Mouse (Mus musculus): ENCODE measurements at regions not wholly inside any gene's neighbourhood (a gene's known extent, or its start where the extent isn't known, plus 50 kb on each side); places are given as distances from the start of the nearest gene placed in this dataset.

DNA sequence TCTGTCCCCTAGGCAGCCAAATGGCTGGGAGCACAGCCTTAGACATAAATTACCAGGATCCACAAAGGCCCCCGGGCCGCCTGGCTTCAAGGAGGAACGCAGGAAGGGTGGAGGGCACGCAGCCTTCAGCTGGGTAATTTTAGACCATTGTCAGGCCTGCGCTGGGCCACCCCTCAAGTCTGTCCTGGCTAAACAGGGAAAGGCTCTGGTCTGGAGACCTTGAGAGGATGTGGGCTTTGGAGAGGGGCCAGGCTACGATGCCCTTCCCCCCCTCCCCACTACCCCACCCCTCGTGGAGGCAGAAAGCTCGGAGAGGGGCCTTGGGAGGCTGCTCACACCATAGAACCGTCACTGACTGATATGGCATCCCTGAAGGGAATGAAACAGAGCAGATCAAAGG, 126.7 kb downstream of the Ddx1 start:
- no peaks in the 10 kb centered on the region for H3K79me2 ChIP-seq (ENCODE audit: control insufficient read depth, insufficient read depth)
- H3ac ChIP-seq (ENCODE audit: control insufficient read depth, insufficient read length): no peak overlapping the region
- no peak for TF ChIP-seq MYOD1 (IDR thresholded peaks at IDR 0.05; ENCODE audit: control insufficient read depth in 1 of 3, insufficient read length in 2 of 3, low read depth in 2 of 3)
- TF ChIP-seq MAX (IDR thresholded peaks at IDR 0.05; ENCODE audit: low read depth): no peak
- no peak for TF ChIP-seq SRF (IDR thresholded peaks at IDR 0.05; ENCODE audit: control insufficient read depth, insufficient read length, low read depth)
- no peak for TF ChIP-seq TCF12 (IDR thresholded peaks at IDR 0.05; ENCODE audit: insufficient read depth, poor library complexity, severe bottlenecking)
- TF ChIP-seq POLR2AphosphoS2 (IDR thresholded peaks at IDR 0.05; ENCODE audit: insufficient read length, low read depth): no peak
- no peak for TF ChIP-seq USF1 (IDR thresholded peaks at IDR 0.05; ENCODE audit: low read depth)
- H3K4me3 ChIP-seq: no peak overlapping the region
- no peaks in the 10 kb centered on the region for H3K36me3 ChIP-seq (ENCODE audit: control insufficient read depth, insufficient read depth)
- H3K27me3 ChIP-seq (ENCODE audit: control insufficient read depth, insufficient read depth, insufficient read length): no peaks in the 10 kb centered on the region
- no peak overlapping the region for H3K4me2 ChIP-seq (ENCODE audit: low read depth)

DNA sequence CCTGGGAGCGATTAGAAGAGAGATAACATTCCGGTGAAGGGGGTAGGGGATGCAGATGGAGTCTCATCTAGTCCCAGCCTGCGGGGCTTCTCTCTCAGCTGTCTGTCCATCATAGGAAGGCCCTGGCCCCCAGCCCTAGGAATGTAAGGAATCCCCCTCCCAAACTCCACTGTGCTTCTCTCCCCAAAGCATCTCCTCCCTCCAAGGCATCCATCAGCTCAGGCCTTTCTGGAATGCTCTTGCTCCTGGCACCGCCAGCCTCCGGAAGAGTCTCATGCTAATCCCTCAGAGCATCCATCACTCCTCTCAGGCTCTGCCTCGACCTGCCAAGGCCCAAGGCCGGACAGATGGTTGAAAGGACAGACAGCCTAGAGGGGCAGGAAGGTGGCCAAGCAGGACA, 128.4 kb downstream of the Ddx1 start:
- Histone ChIP-seq H3ac (ENCODE audit: control insufficient read depth, insufficient read length) (no peak overlapping the region), H3K4me2 (ENCODE audit: low read depth) (no peak overlapping the region), H3K79me2 (ENCODE audit: control insufficient read depth, insufficient read depth) (no peaks in the 10 kb centered on the region), H3K36me3 (ENCODE audit: control insufficient read depth, insufficient read depth) (no peaks in the 10 kb centered on the region), H3K4me3 (no peak overlapping the region), H3K27me3 (ENCODE audit: control insufficient read depth, insufficient read depth, insufficient read length) (no peaks in the 10 kb centered on the region)
- no peak for TF ChIP-seq CEBPB (IDR thresholded peaks at IDR 0.05; ENCODE audit: insufficient read depth, poor library complexity, severe bottlenecking)
- no peak for TF ChIP-seq MYOD1 (IDR thresholded peaks at IDR 0.05; ENCODE audit: control insufficient read depth in 1 of 3, insufficient read length in 2 of 3, low read depth in 2 of 3)
- TF ChIP-seq TCF12 (IDR thresholded peaks at IDR 0.05; ENCODE audit: insufficient read depth, poor library complexity, severe bottlenecking): no peak
- no peak for TF ChIP-seq REST (IDR thresholded peaks at IDR 0.05; ENCODE audit: insufficient read depth, insufficient read length)
- TF ChIP-seq TCF3 (IDR thresholded peaks at IDR 0.05; ENCODE audit: insufficient read length, low read depth): no peak
- TF ChIP-seq MAX (IDR thresholded peaks at IDR 0.05; ENCODE audit: low read depth): no peak
- TF ChIP-seq POLR2AphosphoS2 (IDR thresholded peaks at IDR 0.05; ENCODE audit: insufficient read length, low read depth): no peak

DNA sequence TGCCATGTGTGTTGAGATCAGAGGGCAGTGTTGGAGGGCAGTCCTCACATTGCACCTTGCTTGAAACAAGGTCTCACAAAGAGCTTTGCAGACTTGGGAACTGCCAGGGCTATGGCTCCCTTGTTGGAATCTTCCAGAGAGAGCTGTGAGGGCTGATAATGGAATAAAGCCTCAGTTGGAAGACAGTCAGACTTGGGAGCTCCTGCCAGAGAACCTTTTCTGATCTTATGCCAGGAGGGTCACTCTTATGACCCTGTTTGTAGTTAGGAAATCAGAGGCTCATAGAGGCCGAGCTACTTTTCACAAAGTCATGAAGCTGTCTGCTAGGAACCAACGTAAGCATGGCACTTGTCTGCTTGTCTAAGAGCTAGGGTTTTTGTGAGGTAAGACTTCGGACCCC, 129.4 kb downstream of the Ddx1 start:
- no peak overlapping the region for H3ac ChIP-seq (ENCODE audit: control insufficient read depth, insufficient read length)
- H3K36me3 ChIP-seq (ENCODE audit: control insufficient read depth, insufficient read depth): no peaks in the 10 kb centered on the region
- TF ChIP-seq CEBPB (IDR thresholded peaks at IDR 0.05; ENCODE audit: insufficient read depth, poor library complexity, severe bottlenecking) (no peak), POLR2A (IDR thresholded peaks at IDR 0.05; ENCODE audit: insufficient read length, low read depth) (no peak), SRF (IDR thresholded peaks at IDR 0.05; ENCODE audit: control insufficient read depth, insufficient read length, low read depth) (no peak), MYOD1 (IDR thresholded peaks at IDR 0.05; ENCODE audit: control insufficient read depth in 1 of 3, insufficient read length in 2 of 3, low read depth in 2 of 3) (no peak), USF1 (IDR thresholded peaks at IDR 0.05; ENCODE audit: low read depth) (no peak), REST (IDR thresholded peaks at IDR 0.05; ENCODE audit: insufficient read depth, insufficient read length) (no peak), TCF3 (IDR thresholded peaks at IDR 0.05; ENCODE audit: insufficient read length, low read depth) (no peak), MYOG (IDR thresholded peaks at IDR 0.05; ENCODE audit: control insufficient read depth in 1 of 3, insufficient read depth in 1 of 3, insufficient read length in 2 of 3, low read depth in 2 of 3) (no peak), E2F4 (IDR thresholded peaks at IDR 0.05; ENCODE audit: insufficient read depth) (no peak), TCF12 (IDR thresholded peaks at IDR 0.05; ENCODE audit: insufficient read depth, poor library complexity, severe bottlenecking) (no peak), POLR2AphosphoS2 (IDR thresholded peaks at IDR 0.05; ENCODE audit: insufficient read length, low read depth) (no peak), MAX (IDR thresholded peaks at IDR 0.05; ENCODE audit: low read depth) (no peak)
- H3K4me2 ChIP-seq (ENCODE audit: low read depth): no peak overlapping the region
- no peaks in the 10 kb centered on the region for H3K79me2 ChIP-seq (ENCODE audit: control insufficient read depth, insufficient read depth)
- no peaks in the 10 kb centered on the region for H3K27me3 ChIP-seq (ENCODE audit: control insufficient read depth, insufficient read depth, insufficient read length)
- H3K4me3 ChIP-seq: no peak overlapping the region

DNA sequence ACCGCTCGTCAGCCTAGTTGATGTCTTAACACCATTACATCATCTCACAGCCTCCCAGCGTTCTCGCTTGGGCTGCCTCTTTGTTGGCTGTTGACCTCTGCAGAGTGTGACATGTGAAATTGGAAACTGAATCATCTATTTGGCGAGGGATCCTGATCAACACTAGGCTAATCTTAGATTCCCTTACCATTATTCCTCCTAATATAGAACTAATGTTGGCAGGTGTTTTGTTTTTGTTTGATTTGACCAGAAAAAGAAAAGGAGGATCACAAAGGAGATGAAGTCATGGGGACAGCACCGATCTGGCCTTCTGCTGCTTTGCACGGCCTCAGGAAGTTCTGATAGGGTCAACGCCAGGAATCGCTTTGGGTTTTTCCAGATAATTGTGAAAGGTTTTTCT, 131.0 kb downstream of the Ddx1 start:
- TF ChIP-seq REST (IDR thresholded peaks at IDR 0.05; ENCODE audit: insufficient read depth, insufficient read length) (no peak), MYOG (IDR thresholded peaks at IDR 0.05; ENCODE audit: control insufficient read depth in 1 of 3, insufficient read depth in 1 of 3, insufficient read length in 2 of 3, low read depth in 2 of 3) (no peak), TCF12 (IDR thresholded peaks at IDR 0.05; ENCODE audit: insufficient read depth, poor library complexity, severe bottlenecking) (no peak), POLR2A (IDR thresholded peaks at IDR 0.05; ENCODE audit: insufficient read length, low read depth) (no peak), MYOD1 (IDR thresholded peaks at IDR 0.05; ENCODE audit: control insufficient read depth in 1 of 3, insufficient read length in 2 of 3, low read depth in 2 of 3) (no peak), POLR2AphosphoS2 (IDR thresholded peaks at IDR 0.05; ENCODE audit: insufficient read length, low read depth) (no peak), MAX (IDR thresholded peaks at IDR 0.05; ENCODE audit: low read depth) (no peak), SRF (IDR thresholded peaks at IDR 0.05; ENCODE audit: control insufficient read depth, insufficient read length, low read depth) (no peak), USF1 (IDR thresholded peaks at IDR 0.05; ENCODE audit: low read depth) (no peak), TCF3 (IDR thresholded peaks at IDR 0.05; ENCODE audit: insufficient read length, low read depth) (no peak), CEBPB (IDR thresholded peaks at IDR 0.05; ENCODE audit: insufficient read depth, poor library complexity, severe bottlenecking) (no peak)
- Histone ChIP-seq H3K79me2 (ENCODE audit: control insufficient read depth, insufficient read depth) (no peaks in the 10 kb centered on the region), H3K4me2 (ENCODE audit: low read depth) (no peak overlapping the region), H3ac (ENCODE audit: control insufficient read depth, insufficient read length) (no peak overlapping the region), H3K36me3 (ENCODE audit: control insufficient read depth, insufficient read depth) (no peaks in the 10 kb centered on the region), H3K27me3 (ENCODE audit: control insufficient read depth, insufficient read depth, insufficient read length) (no peaks in the 10 kb centered on the region), H3K4me3 (no peak overlapping the region)

DNA sequence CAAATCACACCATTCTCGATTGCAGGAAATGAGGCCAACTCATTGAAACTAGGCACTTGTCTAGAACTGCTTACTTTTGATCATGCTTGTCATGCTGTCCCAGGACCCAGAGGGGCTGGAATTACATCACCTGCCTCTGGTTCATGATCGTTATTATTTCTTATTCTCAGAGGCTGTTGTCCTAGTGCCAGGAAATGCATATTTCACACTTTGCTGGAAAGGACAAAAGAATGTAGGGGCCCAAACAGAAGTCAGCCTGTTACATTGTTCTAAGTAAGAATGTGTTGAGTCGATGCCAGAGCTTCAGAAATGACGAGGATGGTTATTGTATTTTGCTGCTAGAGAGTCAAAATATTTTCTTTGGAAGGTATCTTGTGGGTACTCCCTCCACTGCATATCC, 134.7 kb downstream of the Ddx1 start:
- no peaks in the 10 kb centered on the region for H3K79me2 ChIP-seq (ENCODE audit: control insufficient read depth, insufficient read depth)
- no peak overlapping the region for H3ac ChIP-seq (ENCODE audit: control insufficient read depth, insufficient read length)
- no peaks in the 10 kb centered on the region for H3K27me3 ChIP-seq (ENCODE audit: control insufficient read depth, insufficient read depth, insufficient read length)
- no peak for TF ChIP-seq POLR2AphosphoS2 (IDR thresholded peaks at IDR 0.05; ENCODE audit: insufficient read length, low read depth)
- TF ChIP-seq CEBPB (IDR thresholded peaks at IDR 0.05; ENCODE audit: insufficient read depth, poor library complexity, severe bottlenecking): no peak
- TF ChIP-seq REST (IDR thresholded peaks at IDR 0.05; ENCODE audit: insufficient read depth, insufficient read length): no peak
- TF ChIP-seq TCF12 (IDR thresholded peaks at IDR 0.05; ENCODE audit: insufficient read depth, poor library complexity, severe bottlenecking): no peak
- TF ChIP-seq TCF3 (IDR thresholded peaks at IDR 0.05; ENCODE audit: insufficient read length, low read depth): no peak
- no peak for TF ChIP-seq E2F4 (IDR thresholded peaks at IDR 0.05; ENCODE audit: insufficient read depth)
- TF ChIP-seq MYOG (IDR thresholded peaks at IDR 0.05; ENCODE audit: control insufficient read depth in 1 of 3, insufficient read depth in 1 of 3, insufficient read length in 2 of 3, low read depth in 2 of 3): no peak
- TF ChIP-seq SRF (IDR thresholded peaks at IDR 0.05; ENCODE audit: control insufficient read depth, insufficient read length, low read depth): no peak
- TF ChIP-seq POLR2A (IDR thresholded peaks at IDR 0.05; ENCODE audit: insufficient read length, low read depth): no peak
- no peak for TF ChIP-seq MYOD1 (IDR thresholded peaks at IDR 0.05; ENCODE audit: control insufficient read depth in 1 of 3, insufficient read length in 2 of 3, low read depth in 2 of 3)
- no peak for TF ChIP-seq MAX (IDR thresholded peaks at IDR 0.05; ENCODE audit: low read depth)
- TF ChIP-seq USF1 (IDR thresholded peaks at IDR 0.05; ENCODE audit: low read depth): no peak
- no peak overlapping the region for H3K4me3 ChIP-seq
- no peak overlapping the region for H3K4me2 ChIP-seq (ENCODE audit: low read depth)
- H3K36me3 ChIP-seq (ENCODE audit: control insufficient read depth, insufficient read depth): no peaks in the 10 kb centered on the region
